Mouse (Mus musculus) kidney, adult 2 months (tissue): ENCODE data around the gene Gm20828.
"Not testable (repeated sequence)": the region's sequence is repeated elsewhere in the genome, so short reads cannot be mapped to it uniquely, and the experiment has no call there.

ENCODE experiments used
- CTCF ChIP-seq: fragments of 200-500 bp; conservative IDR thresholded peaks from 2 replicates; pipeline ENCODE4 v1.5.1; 2011; ENCODE audit warnings: low read depth, mild to moderate bottlenecking, control low read depth, low read length, moderate library complexity, mixed read lengths; ENCODE audit not compliant: insufficient read depth, insufficient read length
- POLR2A ChIP-seq: fragments of 200-500 bp; IDR thresholded peaks from one replicate; pipeline ENCODE4 v1.6.1; 2011; ENCODE audit warnings: low read depth, low read length, control low read depth

- TF ChIP-seq POLR2A, CTCF: not testable (repeated sequence)
Observed at GRCm38 (mm10) chrY:11199274-11199673, at the start of gene Gm20828.
